Mouse (Mus musculus): ENCODE measurements around the gene Pgs1. TPM values are rescaled to one million over a fixed set of nuclear protein-coding genes. Genes with fewer than 3 reads are reported as not detected.

The Pgs1 gene
- total and polyA plus RNA-seq, 2 experiments from 2014 or later = 20.3 to 33.0 TPM

DNA sequence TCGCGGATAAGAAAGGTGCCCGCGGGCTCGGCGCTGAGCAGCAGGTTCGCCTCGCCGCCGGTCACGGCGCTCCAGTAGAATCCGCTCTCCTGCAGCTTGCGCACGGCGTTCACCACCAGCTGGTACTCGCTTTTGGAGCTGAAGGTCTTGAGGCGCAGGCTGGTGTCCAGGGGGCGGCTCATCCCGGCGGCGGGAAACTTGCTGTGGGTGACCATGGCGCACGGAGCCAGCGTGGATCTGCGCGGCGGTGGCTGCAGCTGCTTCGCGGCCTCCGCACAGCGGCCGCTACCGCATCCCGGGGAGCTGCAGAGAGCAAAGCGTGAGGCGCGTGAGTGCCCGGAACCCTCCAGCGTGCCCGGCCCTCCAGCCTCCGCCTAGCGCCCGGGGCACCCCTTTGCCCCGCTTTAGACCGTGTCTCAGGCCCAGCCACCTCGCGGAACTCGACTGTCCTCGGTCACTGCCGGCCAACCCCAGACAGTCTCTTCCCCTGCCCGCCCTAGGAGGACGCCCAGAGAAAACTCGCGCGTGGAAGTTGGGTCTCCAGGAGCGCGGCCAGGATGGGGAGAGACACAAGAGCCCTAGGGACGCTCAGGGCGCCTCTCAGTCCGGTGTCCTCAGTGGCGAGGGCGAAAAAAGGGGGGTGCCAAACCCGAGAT, 17.9 kb upstream of the Pgs1 start:
- ATAC-seq (ENCODE audit: insufficient read depth, low read depth) (no peak), DNase-seq (ENCODE audit: low spot score) (no peak)
- under 1% methylated on average over 61 of the region's 64 CpGs for WGBS
- H3K9ac ChIP-seq (replicated peaks; ENCODE audit: low read depth, low read length) = peak overlapping the region; percentile 82
- peaks cover 37% of the 10 kb centered on the region for H3K4me1 ChIP-seq (ENCODE audit: control insufficient read depth, insufficient read depth)
- H3K4me3 ChIP-seq (ENCODE audit: low read depth, low read length) = peak overlapping the region; percentile 64
- TF ChIP-seq EP300 (IDR thresholded peaks at IDR 0.05; ENCODE audit: low read depth) = no peak
- peak overlapping the region; percentile 91 for H3K27ac ChIP-seq (ENCODE audit: low read depth)
- 0 out of 2 replicates have a peak, but pooled peaks cover 6% of the 10 kb centered on the region for H3K36me3 ChIP-seq (replicated peaks; ENCODE audit: control insufficient read depth, insufficient read depth, low read length)
- H3K4me2 ChIP-seq (ENCODE audit: low read depth, low read length) = peak overlapping the region; percentile 93
- peaks cover 17% of the 10 kb centered on the region for H3K27me3 ChIP-seq (ENCODE audit: control insufficient read depth, insufficient read depth, low read length)
- no peaks in the 10 kb centered on the region for H3K9me3 ChIP-seq (replicated peaks; ENCODE audit: control insufficient read depth, low read length)

DNA sequence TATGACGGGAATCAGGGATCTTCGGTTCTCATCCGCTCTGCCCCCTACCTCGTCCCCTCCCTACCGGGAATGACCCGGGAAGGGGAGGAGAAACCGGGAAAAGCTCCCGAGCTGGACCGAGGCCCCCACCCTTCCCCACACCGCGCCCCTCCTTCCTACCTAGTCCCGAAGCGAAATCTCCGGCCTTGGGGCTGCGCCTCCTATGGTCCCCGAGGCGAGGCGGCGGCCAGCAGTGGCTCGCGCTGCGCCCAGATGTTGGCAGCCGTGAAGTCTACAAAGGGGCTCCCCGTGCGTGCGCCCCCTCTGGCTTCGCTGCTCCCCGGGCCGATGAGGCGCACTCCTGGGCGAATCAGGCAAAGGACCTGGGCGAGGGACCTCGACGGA, 17.4 kb upstream of the Pgs1 start:
- ATAC-seq (ENCODE audit: insufficient read depth, low read depth) (peak; percentile 27), DNase-seq (ENCODE audit: low spot score) (peak; percentile 66)
- peak overlapping the region; percentile 93 for H3K4me2 ChIP-seq (ENCODE audit: low read depth, low read length)
- no peaks in the 10 kb centered on the region for H3K9me3 ChIP-seq (replicated peaks; ENCODE audit: control insufficient read depth, low read length)
- H3K36me3 ChIP-seq (replicated peaks; ENCODE audit: control insufficient read depth, insufficient read depth, low read length) = 0 out of 2 replicates have a peak, but pooled peaks cover 6% of the 10 kb centered on the region
- H3K27ac ChIP-seq (ENCODE audit: low read depth) = peak overlapping the region; percentile 91
- H3K4me3 ChIP-seq (ENCODE audit: low read depth, low read length) = peak overlapping the region; percentile 64
- TF ChIP-seq CTCF (IDR thresholded peaks at IDR 0.05; ENCODE audit: low read depth) (peak; percentile 28), EP300 (IDR thresholded peaks at IDR 0.05; ENCODE audit: low read depth) (no peak)
- peaks cover 17% of the 10 kb centered on the region for H3K27me3 ChIP-seq (ENCODE audit: control insufficient read depth, insufficient read depth, low read length)
- peak overlapping the region; percentile 82 for H3K9ac ChIP-seq (replicated peaks; ENCODE audit: low read depth, low read length)
- under 1% methylated on average over 34 of the region's 34 CpGs for WGBS
- peaks cover 35% of the 10 kb centered on the region for H3K4me1 ChIP-seq (ENCODE audit: control insufficient read depth, insufficient read depth)

GRCm38 (mm10) chr11:117969100-117969944, 16.8 kb upstream of the Pgs1 start:
- ATAC-seq (ENCODE audit: insufficient read depth, low read depth) = peak; percentile 87
- Histone ChIP-seq H3K9ac (replicated peaks; ENCODE audit: low read depth, low read length) (peak overlapping the region; percentile 82), H3K9me3 (replicated peaks; ENCODE audit: control insufficient read depth, low read length) (no peaks in the 10 kb centered on the region), H3K4me2 (ENCODE audit: low read depth, low read length) (peak overlapping the region; percentile 93), H3K4me3 (ENCODE audit: low read depth, low read length) (peak overlapping the region; percentile 64), H3K4me1 (ENCODE audit: control insufficient read depth, insufficient read depth) (peaks cover 29% of the 10 kb centered on the region), H3K27ac (ENCODE audit: low read depth) (peak overlapping the region; percentile 91), H3K36me3 (replicated peaks; ENCODE audit: control insufficient read depth, insufficient read depth, low read length) (0 out of 2 replicates have a peak, but pooled peaks cover 6% of the 10 kb centered on the region), H3K27me3 (ENCODE audit: control insufficient read depth, insufficient read depth, low read length) (peaks cover 17% of the 10 kb centered on the region)
- TF ChIP-seq EP300 (IDR thresholded peaks at IDR 0.05; ENCODE audit: low read depth) (peak; percentile 65; the same call in 1 of the 2 replicates), CTCF (IDR thresholded peaks at IDR 0.05; ENCODE audit: low read depth) (no peak)
- DNase-seq (ENCODE audit: low spot score) = peak; percentile 88
- under 1% methylated on average over 60 of the region's 65 CpGs for WGBS

DNA sequence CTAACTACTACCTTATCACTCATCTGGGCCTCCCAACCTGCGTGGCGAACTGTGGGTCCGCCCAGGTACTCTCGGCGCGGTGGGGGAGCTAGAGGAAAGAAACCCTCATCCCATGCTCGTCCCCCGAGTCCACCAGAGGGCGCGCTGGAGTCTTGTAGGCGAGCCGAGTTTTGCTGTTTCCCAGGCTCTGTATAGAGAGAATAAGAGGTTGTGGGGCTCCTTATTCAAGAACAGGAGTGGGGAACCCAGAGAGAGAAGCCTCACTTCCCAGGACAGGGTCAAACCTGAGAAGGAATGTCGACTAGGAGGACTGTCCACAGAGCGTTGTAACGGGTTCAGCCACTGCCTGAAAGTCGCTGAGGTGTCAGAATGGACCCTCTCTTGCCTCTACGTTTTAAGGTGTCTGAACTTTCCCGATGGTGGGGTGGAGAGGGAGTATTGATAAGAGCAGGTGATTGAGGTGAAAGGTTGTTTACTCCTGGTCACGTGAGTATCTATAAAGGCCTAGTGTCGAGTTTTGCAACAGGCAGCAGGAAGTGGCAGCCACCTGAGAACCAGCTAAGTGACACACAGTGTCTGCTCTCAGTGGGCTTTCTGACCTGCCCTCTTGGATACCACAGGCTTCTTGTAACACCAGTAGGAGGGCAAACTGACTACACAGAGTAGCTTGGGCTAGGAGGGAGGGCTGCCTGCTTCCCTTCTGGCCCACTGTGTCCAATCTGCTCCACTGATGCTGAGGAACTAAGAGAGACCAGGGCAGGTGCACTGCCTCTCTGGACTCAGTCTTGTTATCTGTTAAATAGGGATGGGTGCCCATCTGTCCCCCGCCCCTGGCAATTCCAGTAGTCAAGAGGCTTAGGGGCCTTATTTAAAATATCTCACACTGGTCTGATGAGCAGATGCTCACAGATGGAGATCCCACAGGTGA, 15.9 kb upstream of the Pgs1 start, which contains the start of gene Socs3:
Gene Socs3 (minus strand): TSS at position 103 of the 928 bp plus-strand sequence.
- Histone ChIP-seq H3K4me2 (ENCODE audit: low read depth, low read length) (peak within 1 kb of the TSS; percentile 93), H3K36me3 (replicated peaks; ENCODE audit: control insufficient read depth, insufficient read depth, low read length) (0 out of 2 replicates have a peak, but pooled peaks cover 6% of the 10 kb centered on the region), H3K4me1 (ENCODE audit: control insufficient read depth, insufficient read depth) (peaks cover 29% of the 10 kb centered on the region), H3K4me3 (ENCODE audit: low read depth, low read length) (peak within 1 kb of the TSS; percentile 64), H3K27ac (ENCODE audit: low read depth) (peak within 1 kb of the TSS; percentile 91), H3K27me3 (ENCODE audit: control insufficient read depth, insufficient read depth, low read length) (peaks cover 17% of the 10 kb centered on the region), H3K9me3 (replicated peaks; ENCODE audit: control insufficient read depth, low read length) (no peaks in the 10 kb centered on the region), H3K9ac (replicated peaks; ENCODE audit: low read depth, low read length) (peak within 1 kb of the TSS; percentile 82)
- TF ChIP-seq EP300 (IDR thresholded peaks at IDR 0.05; ENCODE audit: low read depth) (no peak), CTCF (IDR thresholded peaks at IDR 0.05; ENCODE audit: low read depth) (peak; percentile 89)
- DNase-seq (ENCODE audit: low spot score) (peak; percentile 78), ATAC-seq (ENCODE audit: insufficient read depth, low read depth) (peak; percentile 30)
- 11% methylated on average over 21 of the region's 21 CpGs for WGBS

GRCm38 (mm10) chr11:117971100-117971499, 15.0 kb upstream of the Pgs1 start:
- TF ChIP-seq CTCF (IDR thresholded peaks at IDR 0.05; ENCODE audit: low read depth) (no peak), EP300 (IDR thresholded peaks at IDR 0.05; ENCODE audit: low read depth) (no peak)
- 82% methylated on average over 6 of the region's 6 CpGs for WGBS
- Histone ChIP-seq H3K9ac (replicated peaks; ENCODE audit: low read depth, low read length) (no peak overlapping the region), H3K4me2 (ENCODE audit: low read depth, low read length) (no peak overlapping the region), H3K4me1 (ENCODE audit: control insufficient read depth, insufficient read depth) (peaks cover 32% of the 10 kb centered on the region), H3K27me3 (ENCODE audit: control insufficient read depth, insufficient read depth, low read length) (peaks cover 17% of the 10 kb centered on the region), H3K9me3 (replicated peaks; ENCODE audit: control insufficient read depth, low read length) (no peaks in the 10 kb centered on the region), H3K36me3 (replicated peaks; ENCODE audit: control insufficient read depth, insufficient read depth, low read length) (0 out of 2 replicates have a peak, but pooled peaks cover 6% of the 10 kb centered on the region), H3K27ac (ENCODE audit: low read depth) (no peak overlapping the region), H3K4me3 (ENCODE audit: low read depth, low read length) (no peak overlapping the region)
- DNase-seq (ENCODE audit: low spot score) (no peak), ATAC-seq (ENCODE audit: insufficient read depth, low read depth) (no peak)
